In genomic region chr9:71404396-71405135, GRCm38 (mm10) we compare ENCODE assay signal across 13 mouse cellular contexts.
DNase-seq lines count a peak whose midpoint lies in the region.
"Had no signal": no experiment of that assay in that cellular context is flagged by ENCODE, and none has a peak within 500 bp of the region (broad histone marks: within the 10 kb centered on the region; RNA-seq: fewer than 3 reads in every experiment).

No protein-coding gene starts in this region.

- peak; percentile 18 for DNase-seq in kidney, adult 9 months
- DNase-seq in kidney, postnatal 4 days, result no peak
- peak; percentile 56 for DNase-seq in gastrocnemius, postnatal 25 days
- DNase-seq in heart, postnatal 14 days, result peak; percentile 45 to 58
- no peak for DNase-seq in thymus, postnatal 4 days
- DNase-seq in testis, postnatal 10 days (ENCODE audit: low spot score), result no peak
- DNase-seq in adipocyte (ENCODE audit: low spot score), result no peak
- DNase-seq: adrenal gland, postnatal 10 days; cerebellum, adult 18-20 months; cerebellum, postnatal 25 days; layer of hippocampus, adult 9-11 months; lung, postnatal 4 days; midbrain, embryonic 14.5 days had no signal

- intact Hi-C loops in heart, postnatal 14 days (cut with DNase I), result no loop called here

Comparison
In these comparisons a context has a peak if more than half of its experiments do, and no peak if none do; other contexts are left out.
1. DNase-seq: peak in kidney, adult 9 months (single experiment), gastrocnemius, postnatal 25 days (single experiment) and heart, postnatal 14 days (2 of 2); none in kidney, postnatal 4 days (0 of 2), thymus, postnatal 4 days (single experiment), testis, postnatal 10 days (single experiment) and adipocyte (single experiment).